Comparison of ENCODE assay signal across 8 mouse cellular contexts in genomic region chr4:81578981-81579380, GRCm38 (mm10).
DNase-seq lines count a peak whose midpoint lies in the region; ATAC-seq and TF ChIP-seq lines count a peak whose summit lies in the region.

No protein-coding gene starts in this region.

- peaks cover 17% of the 10 kb centered on the region for H3K4me1 ChIP-seq in heart, embryonic 12.5 days (replicated peaks)
- H3K4me1 ChIP-seq in cortical plate, adult 2 months (ENCODE audit: control insufficient read depth, insufficient read depth, low read length), result no peaks in the 10 kb centered on the region
- no peaks in the 10 kb centered on the region; the same call in 1 of the 2 replicates for H3K4me1 ChIP-seq in hindbrain, embryonic 11.5 days (replicated peaks; ENCODE audit: control insufficient read depth, insufficient read depth, low read length)

- no peak overlapping the region for H3K27ac ChIP-seq in heart, embryonic 12.5 days (ENCODE audit: poor library complexity, severe bottlenecking)
- H3K27ac ChIP-seq in cortical plate, adult 2 months (ENCODE audit: insufficient read depth, low read length), result no peak overlapping the region
- no peak overlapping the region for H3K27ac ChIP-seq in hindbrain, embryonic 11.5 days (ENCODE audit: low read depth, low read length)

- H3K9ac ChIP-seq in heart, embryonic 12.5 days, result no peak overlapping the region
- no peak overlapping the region for H3K9ac ChIP-seq in hindbrain, embryonic 11.5 days (ENCODE audit: low read depth, low read length)

- H3K27me3 ChIP-seq in heart, embryonic 12.5 days (replicated peaks), result no peaks in the 10 kb centered on the region
- no peaks in the 10 kb centered on the region for H3K27me3 ChIP-seq in hindbrain, embryonic 11.5 days (ENCODE audit: control insufficient read depth, insufficient read depth, low read length)

- no peak overlapping the region for H3K4me3 ChIP-seq in heart, embryonic 12.5 days
- no peak overlapping the region for H3K4me3 ChIP-seq in cortical plate, adult 2 months (ENCODE audit: insufficient read depth, low read length)
- H3K4me3 ChIP-seq in hindbrain, embryonic 11.5 days (ENCODE audit: low read depth, low read length), result no peak overlapping the region

- H3K4me2 ChIP-seq in heart, embryonic 12.5 days, result no peak overlapping the region
- no peak overlapping the region for H3K4me2 ChIP-seq in hindbrain, embryonic 11.5 days (replicated peaks; ENCODE audit: low read depth, low read length)

- H3K36me3 ChIP-seq in heart, embryonic 12.5 days, result no peaks in the 10 kb centered on the region
- no peaks in the 10 kb centered on the region for H3K36me3 ChIP-seq in hindbrain, embryonic 11.5 days (ENCODE audit: control insufficient read depth, insufficient read depth, low read length)

- WGBS in heart, embryonic 12.5 days, result 42% methylated on average over 6 of the region's 6 CpGs
- WGBS in hindbrain, embryonic 11.5 days, result 39% methylated on average over 6 of the region's 6 CpGs

- TF ChIP-seq POLR2A in cortical plate, adult 2 months (IDR thresholded peaks at IDR 0.05; ENCODE audit: extremely low read depth, insufficient read depth, low read length), result no peak

- no peak for ATAC-seq in heart, embryonic 12.5 days (ENCODE audit: insufficient number of reproducible peaks, low FRiP score)
- peak; percentile 90; the same call in 1 of the 2 replicates for ATAC-seq in hindbrain, embryonic 11.5 days (ENCODE audit: low FRiP score)

- DNase-seq in heart, adult 18-20 months, result peak; percentile 33 to 37
- peak; percentile 53 for DNase-seq in hindbrain, embryonic 11.5 days (ENCODE audit: low spot score)
- DNase-seq in neural tube, embryonic 10.5 days (ENCODE audit: extremely low spot score, low spot score), result peak; percentile 38
- no peak for DNase-seq in frontal cortex, postnatal 36 days (ENCODE audit: low spot score in 2 of 2)
- no peak for DNase-seq in adrenal gland, postnatal 36 days
- no peak for DNase-seq in Muller cell, postnatal 12 days (ENCODE audit: inconsistent ontology term)

- H3K9me3 ChIP-seq in heart, embryonic 12.5 days (replicated peaks), result no peaks in the 10 kb centered on the region
- no peaks in the 10 kb centered on the region for H3K9me3 ChIP-seq in hindbrain, embryonic 11.5 days (ENCODE audit: control insufficient read depth, low read length)

- TF ChIP-seq CTCF in cortical plate, adult 2 months (IDR thresholded peaks at IDR 0.05; ENCODE audit: extremely low read depth, insufficient read depth, low read length), result peak; percentile 16; the same call in 1 of the 2 replicates

Comparison
In these comparisons a context has a peak if more than half of its experiments do, and no peak if none do; other contexts are left out.
1. DNase-seq: peak in heart, adult 18-20 months (2 of 2), hindbrain, embryonic 11.5 days (single experiment) and neural tube, embryonic 10.5 days (single experiment); none in frontal cortex, postnatal 36 days (0 of 2), adrenal gland, postnatal 36 days (0 of 2) and Muller cell, postnatal 12 days (single experiment).